ENCODE assay signal across 24 mouse cellular contexts in genomic region chr14:8999815-9000214, GRCm38 (mm10).
DNase-seq lines count a peak whose midpoint lies in the region; ATAC-seq and TF ChIP-seq lines count a peak whose summit lies in the region.
"Had no signal": no experiment of that assay in that cellular context is flagged by ENCODE, and none has a peak within 500 bp of the region (broad histone marks: within the 10 kb centered on the region; RNA-seq: fewer than 3 reads in every experiment).

No protein-coding gene starts in this region.

- H3K4me3 ChIP-seq in heart, embryonic 16.5 days (ENCODE audit: low read length): no peak overlapping the region
- H3K4me3 ChIP-seq in heart, adult 2 months: no peak overlapping the region
- no peak overlapping the region for H3K4me3 ChIP-seq in midbrain, embryonic 14.5 days (replicated peaks; ENCODE audit: low read depth, low read length)
- H3K4me3 ChIP-seq in midbrain, embryonic 11.5 days (ENCODE audit: low read depth, low read length): no peak overlapping the region
- no peak overlapping the region for H3K4me3 ChIP-seq in midbrain, embryonic 16.5 days (ENCODE audit: low read depth, low read length)
- H3K4me3 ChIP-seq: embryonic facial prominence, embryonic 10.5 days; embryonic facial prominence, embryonic 13.5 days; erythroblast, embryonic 14.5 days; forebrain, embryonic 12.5 days; forebrain, embryonic 15.5 days; heart, embryonic 12.5 days; hindbrain, embryonic 12.5 days; hindbrain, embryonic 15.5 days had no signal

- H3K27me3 ChIP-seq in heart, embryonic 16.5 days (ENCODE audit: control insufficient read depth, insufficient read depth, low read length): no peaks in the 10 kb centered on the region
- no peaks in the 10 kb centered on the region for H3K27me3 ChIP-seq in heart, adult 2 months (ENCODE audit: control insufficient read depth, insufficient read depth, low read length)
- H3K27me3 ChIP-seq in midbrain, embryonic 14.5 days (ENCODE audit: control insufficient read depth, insufficient read depth, low read length): no peaks in the 10 kb centered on the region
- H3K27me3 ChIP-seq in midbrain, embryonic 11.5 days (ENCODE audit: control insufficient read depth, insufficient read depth, low read length): no peaks in the 10 kb centered on the region
- H3K27me3 ChIP-seq in midbrain, embryonic 16.5 days (ENCODE audit: control insufficient read depth, insufficient read depth, low read depth, low read length): no peaks in the 10 kb centered on the region
- H3K27me3 ChIP-seq: embryonic facial prominence, embryonic 13.5 days; forebrain, embryonic 12.5 days; forebrain, embryonic 15.5 days; heart, embryonic 12.5 days; hindbrain, embryonic 12.5 days; hindbrain, embryonic 15.5 days had no signal

- H3K27ac ChIP-seq in heart, embryonic 16.5 days (ENCODE audit: low read length): peak overlapping the region; percentile 86
- no peak overlapping the region for H3K27ac ChIP-seq in heart, adult 2 months
- H3K27ac ChIP-seq in midbrain, embryonic 14.5 days (replicated peaks; ENCODE audit: low read depth, low read length): no peak overlapping the region
- H3K27ac ChIP-seq in midbrain, embryonic 11.5 days (ENCODE audit: low read depth, low read length): no peak overlapping the region
- H3K27ac ChIP-seq in midbrain, embryonic 16.5 days (ENCODE audit: low read length): no peak overlapping the region
- H3K27ac ChIP-seq: embryonic facial prominence, embryonic 10.5 days; embryonic facial prominence, embryonic 13.5 days; forebrain, embryonic 12.5 days; forebrain, embryonic 15.5 days; hindbrain, embryonic 12.5 days; hindbrain, embryonic 15.5 days had no signal

- no peak for TF ChIP-seq CTCF in heart, adult 2 months (IDR thresholded peaks at IDR 0.05)
- TF ChIP-seq CTCF in brain, embryonic 14.5 days (IDR thresholded peaks at IDR 0.05; ENCODE audit: borderline replicate concordance, extremely low read depth, insufficient read depth, insufficient read length): no peak

- H3K4me2 ChIP-seq in heart, embryonic 16.5 days (ENCODE audit: low read depth, low read length): no peak overlapping the region
- H3K4me2 ChIP-seq in midbrain, embryonic 14.5 days (ENCODE audit: low read length): no peak overlapping the region
- no peak overlapping the region for H3K4me2 ChIP-seq in midbrain, embryonic 11.5 days
- no peak overlapping the region for H3K4me2 ChIP-seq in midbrain, embryonic 16.5 days (ENCODE audit: low read length)
- H3K4me2 ChIP-seq: embryonic facial prominence, embryonic 13.5 days; forebrain, embryonic 12.5 days; forebrain, embryonic 15.5 days; heart, embryonic 12.5 days; hindbrain, embryonic 12.5 days; hindbrain, embryonic 15.5 days had no signal

- TF ChIP-seq EP300 in heart, adult 2 months (IDR thresholded peaks at IDR 0.05; ENCODE audit: insufficient read depth, low read depth, low read length): no peak

- ATAC-seq in heart, embryonic 16.5 days (replicated peaks; ENCODE audit: extremely low read depth, insufficient read depth, low FRiP score): no peak
- peak; percentile 59; the same call in 1 of the 2 replicates for ATAC-seq in midbrain, embryonic 14.5 days (ENCODE audit: low FRiP score, low TSS enrichment)
- no peak for ATAC-seq in midbrain, embryonic 11.5 days (ENCODE audit: low FRiP score)
- 0 out of 2 replicates have a peak, but pooled peaks have one; percentile 58 for ATAC-seq in midbrain, embryonic 16.5 days
- ATAC-seq: CD4-positive, CD25-positive, alpha-beta regulatory T cell, adult 4 months; forebrain, embryonic 15.5 days had no signal

- no peaks in the 10 kb centered on the region for H3K36me3 ChIP-seq in heart, embryonic 16.5 days (ENCODE audit: control insufficient read depth, insufficient read depth)
- peaks cover 3% of the 10 kb centered on the region; the same call in 1 of the 2 replicates for H3K36me3 ChIP-seq in heart, adult 2 months (ENCODE audit: control insufficient read depth, insufficient read depth, low read length)
- no peaks in the 10 kb centered on the region for H3K36me3 ChIP-seq in midbrain, embryonic 14.5 days (ENCODE audit: control insufficient read depth, insufficient read depth, low read length)
- no peaks in the 10 kb centered on the region for H3K36me3 ChIP-seq in midbrain, embryonic 11.5 days (ENCODE audit: control insufficient read depth, insufficient read depth, low read length)
- H3K36me3 ChIP-seq in midbrain, embryonic 16.5 days (ENCODE audit: control insufficient read depth, insufficient read depth, low read length): no peaks in the 10 kb centered on the region
- H3K36me3 ChIP-seq: embryonic facial prominence, embryonic 10.5 days; embryonic facial prominence, embryonic 13.5 days; forebrain, embryonic 12.5 days; forebrain, embryonic 15.5 days; heart, embryonic 12.5 days; hindbrain, embryonic 12.5 days; hindbrain, embryonic 15.5 days had no signal

- intact Hi-C loops in heart, adult 2 months (cut with DNase I): loop anchor here (5.0 kb wide), 1 partner anchor 48 kb away; no protein-coding TSS in a partner anchor

- peaks cover 11% of the 10 kb centered on the region for H3K4me1 ChIP-seq in heart, embryonic 16.5 days (ENCODE audit: control insufficient read depth, insufficient read depth, low read length)
- peaks cover 2% of the 10 kb centered on the region for H3K4me1 ChIP-seq in heart, adult 2 months (ENCODE audit: control insufficient read depth, insufficient read depth, low read length)
- peaks cover 5% of the 10 kb centered on the region; the same call in 1 of the 2 replicates for H3K4me1 ChIP-seq in midbrain, embryonic 14.5 days (ENCODE audit: control insufficient read depth, insufficient read depth, low read length)
- H3K4me1 ChIP-seq in midbrain, embryonic 11.5 days (ENCODE audit: control insufficient read depth, insufficient read depth, low read length): no peaks in the 10 kb centered on the region
- H3K4me1 ChIP-seq in midbrain, embryonic 16.5 days (ENCODE audit: control insufficient read depth, insufficient read depth, low read length): peaks cover 4% of the 10 kb centered on the region; the same call in 1 of the 2 replicates
- H3K4me1 ChIP-seq: embryonic facial prominence, embryonic 10.5 days; embryonic facial prominence, embryonic 13.5 days; forebrain, embryonic 12.5 days; forebrain, embryonic 15.5 days; hindbrain, embryonic 12.5 days; hindbrain, embryonic 15.5 days had no signal

- TF ChIP-seq POLR2A in heart, adult 2 months (IDR thresholded peaks at IDR 0.05; ENCODE audit: insufficient read depth, low read depth, low read length): no peak
- TF ChIP-seq POLR2A in brain, embryonic 14.5 days (IDR thresholded peaks at IDR 0.05; ENCODE audit: borderline replicate concordance, extremely low read depth, insufficient read depth, insufficient read length, poor library complexity, severe bottlenecking): no peak

- 80% methylated on average over 1 of the region's 1 CpGs for WGBS in heart, embryonic 16.5 days
- 98% methylated on average over 1 of the region's 1 CpGs for WGBS in heart, adult 2 months
- 22% methylated on average over 1 of the region's 1 CpGs for WGBS in midbrain, embryonic 14.5 days
- 60% methylated on average over 1 of the region's 1 CpGs for WGBS in midbrain, embryonic 11.5 days
- 21% methylated on average over 1 of the region's 1 CpGs for WGBS in midbrain, embryonic 16.5 days

- H3K9me3 ChIP-seq in heart, embryonic 16.5 days (replicated peaks; ENCODE audit: control insufficient read depth, low read length): no peaks in the 10 kb centered on the region
- no peaks in the 10 kb centered on the region for H3K9me3 ChIP-seq in midbrain, embryonic 14.5 days (ENCODE audit: control insufficient read depth, low read length)
- no peaks in the 10 kb centered on the region for H3K9me3 ChIP-seq in midbrain, embryonic 11.5 days (ENCODE audit: control insufficient read depth, low read length)
- no peaks in the 10 kb centered on the region for H3K9me3 ChIP-seq in midbrain, embryonic 16.5 days (replicated peaks; ENCODE audit: control insufficient read depth, low read length, poor library complexity, severe bottlenecking)
- H3K9me3 ChIP-seq: embryonic facial prominence, embryonic 10.5 days; embryonic facial prominence, embryonic 13.5 days; forebrain, embryonic 12.5 days; forebrain, embryonic 15.5 days; heart, embryonic 12.5 days; hindbrain, embryonic 12.5 days; hindbrain, embryonic 15.5 days had no signal

- no peak for DNase-seq in heart, adult 2 months
- DNase-seq in midbrain, embryonic 14.5 days: peak; percentile 53
- no peak for DNase-seq in midbrain, embryonic 11.5 days (ENCODE audit: low spot score, missing footprints)
- peak; percentile 37 for DNase-seq in brain, embryonic 14.5 days (ENCODE audit: low read depth)
- DNase-seq: adrenal gland, adult 2 months; adrenal gland, postnatal 14 days; cerebellum, adult 11-12 months; cerebellum, adult 8-10 months; cerebellum, postnatal 10 days; cerebellum, postnatal 36 days; embryo, embryonic 11 days; gastrocnemius, postnatal 25 days; heart, postnatal 14 days had no signal

- H3K79me2 ChIP-seq in heart, adult 2 months (replicated peaks; ENCODE audit: control insufficient read depth, insufficient read depth, low read length): no peaks in the 10 kb centered on the region

- no peak overlapping the region for H3K9ac ChIP-seq in heart, embryonic 16.5 days (ENCODE audit: low read length)
- no peak overlapping the region for H3K9ac ChIP-seq in heart, adult 2 months (ENCODE audit: low read depth, low read length)
- no peak overlapping the region for H3K9ac ChIP-seq in midbrain, embryonic 14.5 days (replicated peaks; ENCODE audit: low read length)
- no peak overlapping the region for H3K9ac ChIP-seq in midbrain, embryonic 11.5 days (ENCODE audit: low read length)
- no peak overlapping the region for H3K9ac ChIP-seq in midbrain, embryonic 16.5 days (ENCODE audit: low read depth, low read length)
- H3K9ac ChIP-seq: embryonic facial prominence, embryonic 13.5 days; forebrain, embryonic 12.5 days; forebrain, embryonic 15.5 days; heart, embryonic 12.5 days; hindbrain, embryonic 12.5 days; hindbrain, embryonic 15.5 days had no signal

Comparison
In these comparisons a context has a peak if more than half of its experiments do, and no peak if none do; other contexts are left out.
1. ATAC-seq: peak in midbrain, embryonic 14.5 days (single experiment) and midbrain, embryonic 16.5 days (single experiment); none in heart, embryonic 16.5 days (single experiment) and midbrain, embryonic 11.5 days (single experiment).
2. DNase-seq: peak in midbrain, embryonic 14.5 days (single experiment) and brain, embryonic 14.5 days (single experiment); none in heart, adult 2 months (0 of 2) and midbrain, embryonic 11.5 days (single experiment).